Mouse (Mus musculus) adrenal gland, adult (tissue): ENCODE results near the gene 6330403K07Rik.

Source experiments
- DNase-seq, 2 experiments: peaks; one replicate each; pipeline ENCODE4 v3.0.0; 2022 to 2023; ENCODE audit warnings: low spot score in 1 of 2; ENCODE audit not compliant: inconsistent age in 2 of 2

6330403K07Rik gene

GRCm38 (mm10) chr11:71001167-71001566 lies 32.1 kb downstream of the 6330403K07Rik start:
- DNase-seq, result no peak

- peak; percentile 94 to 98 for DNase-seq
Measured at GRCm38 (mm10) chr11:70982557-70983228, 50.6 kb downstream of the 6330403K07Rik start, which contains the start of gene C1qbp. TSS of gene C1qbp (minus strand) at chr11:70983026.

GRCm38 (mm10) chr11:70982030-70982429 lies 51.3 kb downstream of the 6330403K07Rik start:
- peak in 1 of 2 experiments; percentile 50 for DNase-seq
